Mouse (Mus musculus): ENCODE measurements around the gene Pappa. TPM values are rescaled to one million over a fixed set of nuclear protein-coding genes. Genes with fewer than 3 reads are reported as not detected.

Pappa gene
- polyA plus RNA-seq (2016; fragmentation: Nextera tagmentation; extraction: Ambion mirVana) = 1.1 TPM in 2 replicates

- H3K4me1 ChIP-seq (replicated peaks) = peaks cover 15% of the 10 kb centered on the region
- H3K27ac ChIP-seq (ENCODE audit: poor library complexity, severe bottlenecking) = no peak within 1 kb of the TSS
- H3K4me2 ChIP-seq = peak within 1 kb of the TSS; percentile 100
- H3K4me3 ChIP-seq = peak within 1 kb of the TSS; percentile 84
- under 1% methylated on average over 16 of the region's 16 CpGs for WGBS
- H3K27me3 ChIP-seq (replicated peaks) = peaks cover 3% of the 10 kb centered on the region; the same call in 1 of the 2 replicates
- ATAC-seq (ENCODE audit: insufficient number of reproducible peaks, low FRiP score) = no peak
- peak within 1 kb of the TSS; percentile 84 for H3K9ac ChIP-seq
- no peaks in the 10 kb centered on the region for H3K36me3 ChIP-seq
- H3K9me3 ChIP-seq (replicated peaks) = no peaks in the 10 kb centered on the region
Observed at GRCm38 (mm10) chr4:65123741-65124224, at the start of gene Pappa. Gene Pappa (plus strand): TSS chr4:65124174.

DNA sequence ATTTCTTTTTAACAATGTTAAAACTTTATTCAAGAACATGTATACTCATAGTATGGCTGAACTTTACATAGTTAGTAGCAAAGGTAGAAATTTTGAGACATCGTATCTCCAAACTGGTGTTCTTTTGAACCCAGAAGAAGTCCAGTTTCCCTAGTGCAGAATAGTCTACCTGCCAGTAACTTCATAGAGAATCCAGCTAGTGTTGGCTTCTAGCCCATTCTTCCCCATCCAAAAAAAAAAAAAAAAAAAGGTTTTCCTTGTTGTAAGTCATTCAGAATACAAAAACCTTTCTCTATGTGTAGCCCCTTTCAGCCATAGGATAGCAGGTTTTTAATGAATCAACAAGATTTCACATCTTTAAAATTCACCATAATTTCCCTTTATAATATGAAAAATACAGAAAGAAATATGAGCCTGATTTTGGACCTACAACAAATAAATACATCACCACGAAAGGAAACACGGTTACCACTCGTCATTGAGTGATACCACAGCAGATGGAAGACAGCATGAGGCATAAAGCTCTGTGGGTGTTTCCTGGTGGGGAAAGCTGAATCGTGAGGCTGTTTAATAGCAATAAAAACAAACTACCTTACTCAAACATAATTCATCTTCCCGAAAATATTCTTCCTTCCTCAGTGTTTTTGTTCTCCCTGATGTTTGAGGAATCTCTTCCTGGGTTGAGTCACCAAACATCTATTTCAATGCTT is 45.9 kb upstream of the Pappa start:
- no peak overlapping the region for H3K9ac ChIP-seq
- WGBS = 75% methylated on average over 6 of the region's 6 CpGs
- no peak overlapping the region for H3K4me3 ChIP-seq
- no peak for ATAC-seq (ENCODE audit: insufficient number of reproducible peaks, low FRiP score)
- no peaks in the 10 kb centered on the region for H3K4me1 ChIP-seq (replicated peaks)
- no peak overlapping the region for H3K4me2 ChIP-seq
- no peaks in the 10 kb centered on the region for H3K9me3 ChIP-seq (replicated peaks)
- no peaks in the 10 kb centered on the region for H3K27me3 ChIP-seq (replicated peaks)
- no peak overlapping the region for H3K27ac ChIP-seq (ENCODE audit: poor library complexity, severe bottlenecking)
- H3K36me3 ChIP-seq = no peaks in the 10 kb centered on the region

GRCm38 (mm10) chr4:65086864-65087263 is 37.1 kb upstream of the Pappa start:
- Histone ChIP-seq H3K4me1 (replicated peaks) (no peaks in the 10 kb centered on the region), H3K4me3 (no peak overlapping the region), H3K9me3 (replicated peaks) (no peaks in the 10 kb centered on the region), H3K36me3 (no peaks in the 10 kb centered on the region), H3K9ac (no peak overlapping the region), H3K27me3 (replicated peaks) (no peaks in the 10 kb centered on the region), H3K4me2 (no peak overlapping the region), H3K27ac (ENCODE audit: poor library complexity, severe bottlenecking) (no peak overlapping the region)
- 73% methylated on average over 1 of the region's 1 CpGs for WGBS
- ATAC-seq (ENCODE audit: insufficient number of reproducible peaks, low FRiP score) = no peak

DNA sequence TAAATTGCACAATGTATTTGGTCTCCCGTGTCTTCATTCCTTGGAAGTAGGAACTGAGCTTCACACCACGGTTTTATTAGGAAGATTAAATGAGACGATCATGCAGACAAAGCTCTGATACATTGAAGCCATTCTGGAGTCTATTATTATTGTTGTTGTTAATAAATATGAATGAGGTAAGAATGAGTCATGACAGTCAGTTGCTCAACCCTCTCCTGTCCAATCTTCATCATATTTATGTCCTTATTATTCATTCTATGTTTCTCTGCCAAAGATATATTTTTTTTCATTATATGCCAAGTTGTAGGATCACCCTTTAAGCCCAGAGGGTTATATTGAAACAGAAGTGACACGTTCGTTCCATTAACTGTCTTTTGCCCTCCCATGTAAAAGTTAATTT is 36.4 kb upstream of the Pappa start:
- no peaks in the 10 kb centered on the region for H3K36me3 ChIP-seq
- H3K4me2 ChIP-seq = no peak overlapping the region
- 79% methylated on average over 5 of the region's 5 CpGs for WGBS
- no peaks in the 10 kb centered on the region for H3K9me3 ChIP-seq (replicated peaks)
- H3K27me3 ChIP-seq (replicated peaks) = no peaks in the 10 kb centered on the region
- no peaks in the 10 kb centered on the region for H3K4me1 ChIP-seq (replicated peaks)
- no peak overlapping the region for H3K9ac ChIP-seq
- no peak for ATAC-seq (ENCODE audit: insufficient number of reproducible peaks, low FRiP score)
- H3K4me3 ChIP-seq = no peak overlapping the region
- no peak overlapping the region for H3K27ac ChIP-seq (ENCODE audit: poor library complexity, severe bottlenecking)

GRCm38 (mm10) chr4:65092191-65092590 is 31.8 kb upstream of the Pappa start:
- H3K36me3 ChIP-seq = no peaks in the 10 kb centered on the region
- no peak overlapping the region for H3K4me2 ChIP-seq
- H3K27me3 ChIP-seq (replicated peaks) = no peaks in the 10 kb centered on the region
- WGBS = 8% methylated on average over 1 of the region's 1 CpGs
- H3K4me3 ChIP-seq = no peak overlapping the region
- no peak for ATAC-seq (ENCODE audit: insufficient number of reproducible peaks, low FRiP score)
- no peaks in the 10 kb centered on the region for H3K9me3 ChIP-seq (replicated peaks)
- H3K27ac ChIP-seq (ENCODE audit: poor library complexity, severe bottlenecking) = no peak overlapping the region
- H3K4me1 ChIP-seq (replicated peaks) = no peaks in the 10 kb centered on the region
- H3K9ac ChIP-seq = no peak overlapping the region

DNA sequence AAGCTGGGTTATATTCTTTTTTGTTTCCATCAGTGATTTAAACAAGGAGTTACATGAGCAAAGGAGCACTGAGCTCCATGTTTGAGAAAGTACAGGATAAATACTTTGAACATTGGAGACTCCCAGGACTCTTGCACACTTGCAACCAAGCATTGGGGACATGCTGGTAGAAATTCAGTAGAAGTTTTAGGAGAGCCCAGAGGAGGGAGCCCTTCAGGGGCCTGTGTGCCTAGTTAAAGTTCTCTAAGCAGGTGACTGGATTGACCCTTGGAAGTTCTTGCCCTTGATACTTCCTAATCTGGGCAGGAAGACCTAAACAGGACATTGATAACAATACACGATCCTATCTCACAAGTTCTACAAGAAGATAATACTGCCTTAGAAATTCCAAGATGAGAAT is 3.6 kb upstream of the Pappa start:
- no peaks in the 10 kb centered on the region for H3K36me3 ChIP-seq
- H3K4me1 ChIP-seq (replicated peaks) = 0 out of 2 replicates have a peak, but pooled peaks cover 4% of the 10 kb centered on the region
- H3K27ac ChIP-seq (ENCODE audit: poor library complexity, severe bottlenecking) = no peak overlapping the region
- WGBS = 32% methylated on average over 1 of the region's 1 CpGs
- H3K9ac ChIP-seq = no peak overlapping the region
- H3K9me3 ChIP-seq (replicated peaks) = no peaks in the 10 kb centered on the region
- H3K27me3 ChIP-seq (replicated peaks) = no peaks in the 10 kb centered on the region
- no peak overlapping the region for H3K4me3 ChIP-seq
- no peak for ATAC-seq (ENCODE audit: insufficient number of reproducible peaks, low FRiP score)
- H3K4me2 ChIP-seq = no peak overlapping the region

GRCm38 (mm10) chr4:65122841-65123240 is 1.1 kb upstream of the Pappa start:
- no peaks in the 10 kb centered on the region for H3K36me3 ChIP-seq
- no peaks in the 10 kb centered on the region for H3K9me3 ChIP-seq (replicated peaks)
- H3K4me2 ChIP-seq = peak overlapping the region; percentile 100
- H3K4me1 ChIP-seq (replicated peaks) = peaks cover 13% of the 10 kb centered on the region
- ATAC-seq (ENCODE audit: insufficient number of reproducible peaks, low FRiP score) = no peak
- H3K9ac ChIP-seq = no peak overlapping the region
- WGBS = 0% methylated on average over 2 of the region's 2 CpGs
- 0 out of 2 replicates have a peak overlapping the region, but pooled peaks have one; percentile 84 for H3K4me3 ChIP-seq
- no peak overlapping the region for H3K27ac ChIP-seq (ENCODE audit: poor library complexity, severe bottlenecking)
- H3K27me3 ChIP-seq (replicated peaks) = no peaks in the 10 kb centered on the region

GRCm38 (mm10) chr4:65124369-65125151 is 586 bp downstream of the Pappa start:
- peaks cover 3% of the 10 kb centered on the region; the same call in 1 of the 2 replicates for H3K27me3 ChIP-seq (replicated peaks)
- no peaks in the 10 kb centered on the region for H3K9me3 ChIP-seq (replicated peaks)
- H3K4me2 ChIP-seq = peak overlapping the region; percentile 100
- H3K4me1 ChIP-seq (replicated peaks) = peaks cover 15% of the 10 kb centered on the region
- peak overlapping the region; percentile 84 for H3K4me3 ChIP-seq
- WGBS = 2% methylated on average over 78 of the region's 80 CpGs
- peak; percentile 15; the same call in 1 of the 2 replicates for ATAC-seq (ENCODE audit: insufficient number of reproducible peaks, low FRiP score)
- H3K9ac ChIP-seq = peak overlapping the region; percentile 84
- H3K27ac ChIP-seq (ENCODE audit: poor library complexity, severe bottlenecking) = no peak overlapping the region
- no peaks in the 10 kb centered on the region for H3K36me3 ChIP-seq

GRCm38 (mm10) chr4:65125341-65126332 is 1.7 kb downstream of the Pappa start:
- Histone ChIP-seq H3K27me3 (replicated peaks) (peaks cover 3% of the 10 kb centered on the region; the same call in 1 of the 2 replicates), H3K9me3 (replicated peaks) (no peaks in the 10 kb centered on the region), H3K4me1 (replicated peaks) (peaks cover 15% of the 10 kb centered on the region), H3K36me3 (no peaks in the 10 kb centered on the region), H3K4me2 (peak overlapping the region; percentile 100), H3K9ac (peak overlapping the region; percentile 84), H3K4me3 (peak overlapping the region; percentile 84), H3K27ac (ENCODE audit: poor library complexity, severe bottlenecking) (peak overlapping the region; percentile 58)
- ATAC-seq (ENCODE audit: insufficient number of reproducible peaks, low FRiP score) = peak; percentile 41
- under 1% methylated on average over 30 of the region's 30 CpGs for WGBS

DNA sequence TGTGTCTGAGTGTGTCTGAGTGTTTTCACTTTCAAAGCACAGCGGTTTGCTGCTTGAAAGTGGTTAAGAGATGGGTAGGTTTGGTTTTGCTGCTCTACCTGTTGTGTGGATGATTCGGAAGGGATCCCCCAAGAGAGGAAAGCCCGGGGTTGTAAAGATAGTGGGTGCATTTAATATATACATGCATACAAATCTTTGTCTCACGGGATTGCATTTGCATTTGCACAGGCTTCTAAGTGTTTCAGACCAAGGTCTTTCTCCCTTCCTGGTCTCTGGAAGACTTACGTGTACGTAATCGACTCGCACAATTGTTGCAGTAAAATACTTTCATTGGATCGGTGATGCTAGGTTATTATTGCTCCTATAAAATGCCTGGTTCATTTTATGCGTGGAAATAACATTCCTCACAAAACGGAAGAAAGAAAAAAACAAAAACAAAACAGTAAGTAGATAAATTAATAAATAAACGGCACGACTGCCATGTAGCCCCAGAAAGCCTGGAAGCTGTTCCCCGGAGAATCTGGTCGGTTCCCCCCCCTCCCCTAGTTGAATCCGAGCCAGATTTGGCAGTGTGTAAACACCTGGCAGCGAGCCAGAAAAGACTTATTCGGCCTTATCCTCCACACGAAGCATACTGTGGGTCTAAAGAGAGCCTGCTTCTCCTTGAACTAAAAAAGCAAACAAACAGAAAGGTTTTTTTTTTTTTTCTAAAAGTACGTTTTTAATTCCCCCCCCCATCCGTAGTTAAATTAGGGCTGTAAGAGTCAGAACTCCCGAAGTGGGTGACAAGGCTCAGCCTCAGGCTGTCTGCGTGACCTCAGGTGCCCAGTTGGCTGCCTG is 2.7 kb downstream of the Pappa start:
- Histone ChIP-seq H3K4me1 (replicated peaks) (peaks cover 15% of the 10 kb centered on the region), H3K4me2 (peak overlapping the region; percentile 100), H3K27me3 (replicated peaks) (peaks cover 3% of the 10 kb centered on the region; the same call in 1 of the 2 replicates), H3K9me3 (replicated peaks) (no peaks in the 10 kb centered on the region), H3K36me3 (no peaks in the 10 kb centered on the region), H3K27ac (ENCODE audit: poor library complexity, severe bottlenecking) (peak overlapping the region; percentile 58; the same call in 1 of the 2 replicates), H3K4me3 (peak overlapping the region; percentile 84), H3K9ac (peak overlapping the region; percentile 84)
- whole genome bisulfite sequencing = 8% methylated on average over 23 of the region's 23 CpGs
- no peak for ATAC-seq (ENCODE audit: insufficient number of reproducible peaks, low FRiP score)
